Mouse (Mus musculus) forelimb bud, embryonic 11.5 days (tissue): Measurements from ENCODE around the gene Itih1.

Experiments used
- DNase-seq: peaks from one replicate; pipeline ENCODE4 v3.0.0-alpha.2; 2012; ENCODE audit warnings: low read depth, low spot score

Gene Itih1

DNA sequence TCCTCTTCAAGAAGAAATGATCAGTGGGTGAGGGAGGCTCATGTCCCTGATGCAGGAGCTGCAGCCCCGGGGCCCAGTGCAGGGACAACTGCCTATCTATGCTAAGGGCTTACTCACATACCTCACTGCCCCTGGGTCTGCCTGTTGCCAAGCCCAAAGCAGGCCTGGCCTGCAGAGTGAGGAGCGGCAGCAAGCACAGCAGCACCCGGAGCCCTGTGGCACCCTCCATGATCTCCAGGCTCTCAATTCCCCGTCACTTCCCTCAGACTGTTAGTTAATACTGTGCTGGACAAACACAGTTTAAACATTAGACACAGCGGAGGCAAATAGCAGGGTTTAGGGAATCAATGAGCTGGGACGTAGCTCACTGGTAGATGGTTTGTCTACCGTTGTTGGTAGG, at the start of gene Itih1:
Gene Itih1, minus strand, starts transcription at position 252 of the 400 bp plus-strand sequence.
- DNase-seq = no peak

- no peak for DNase-seq
These were observed 33.1 kb upstream of the Itih1 start for GRCm38 (mm10) chr14:30976222-30976621.

DNA sequence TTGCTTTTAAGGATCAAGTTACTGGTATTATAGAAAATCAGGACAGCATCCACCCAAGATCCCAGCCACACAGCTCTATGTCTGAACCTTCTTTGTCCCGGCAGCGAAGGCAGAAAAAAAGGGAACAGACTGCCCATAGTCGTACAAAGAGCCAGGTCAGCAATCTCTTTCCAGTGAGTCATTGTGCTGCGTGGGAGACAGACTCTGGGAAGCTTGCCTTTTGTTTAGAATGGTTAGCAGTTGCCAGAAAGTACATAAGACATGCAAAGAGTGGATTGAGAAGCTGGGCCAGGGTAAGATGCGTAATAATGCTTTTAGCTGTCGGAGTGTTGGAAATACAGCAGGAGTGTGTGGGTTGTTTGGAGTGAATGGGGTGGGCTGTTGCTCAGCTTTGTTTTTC, 31.1 kb upstream of the Itih1 start:
- no peak for DNase-seq

GRCm38 (mm10) chr14:30960366-30960765, 17.3 kb upstream of the Itih1 start:
- DNase-seq = no peak

DNA sequence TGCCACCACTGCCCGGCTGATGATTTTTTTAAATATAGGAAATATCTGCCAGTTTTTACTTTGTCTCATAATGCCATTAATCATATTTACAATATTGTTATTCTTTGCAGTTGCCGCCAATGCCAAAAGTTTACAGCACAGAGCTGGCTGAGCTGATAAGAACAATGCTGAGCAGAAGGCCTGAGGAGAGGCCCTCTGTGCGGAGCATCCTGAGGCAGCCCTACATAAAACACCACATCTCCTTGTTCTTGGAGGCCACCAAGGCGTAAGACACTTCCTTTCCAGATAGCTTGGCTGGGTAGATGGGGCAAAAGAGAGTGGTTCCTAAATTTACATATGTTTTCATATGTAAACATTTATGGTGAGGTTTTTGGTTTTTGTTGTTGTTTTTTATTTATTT, 15.9 kb upstream of the Itih1 start:
- no peak for DNase-seq

DNA sequence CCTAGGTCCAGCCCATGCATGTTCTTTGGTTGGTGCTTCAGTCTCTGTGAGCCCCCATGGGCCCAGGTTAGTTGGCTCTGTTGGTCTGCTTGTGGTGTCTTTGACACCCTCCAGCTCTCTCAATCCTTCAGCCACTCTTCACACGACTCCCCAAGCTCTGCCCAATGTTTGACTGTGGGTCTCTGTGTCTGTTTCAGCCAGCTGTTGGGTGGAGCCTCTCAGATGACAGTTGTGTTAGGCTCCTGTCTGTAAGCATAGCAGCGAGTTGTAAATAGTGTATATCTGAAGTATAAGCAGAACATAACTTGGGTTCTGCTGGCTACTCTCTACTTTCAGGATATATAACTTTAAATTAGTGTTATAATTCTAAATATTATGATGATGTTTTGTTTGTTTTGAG, 15.4 kb upstream of the Itih1 start:
- no peak for DNase-seq

DNA sequence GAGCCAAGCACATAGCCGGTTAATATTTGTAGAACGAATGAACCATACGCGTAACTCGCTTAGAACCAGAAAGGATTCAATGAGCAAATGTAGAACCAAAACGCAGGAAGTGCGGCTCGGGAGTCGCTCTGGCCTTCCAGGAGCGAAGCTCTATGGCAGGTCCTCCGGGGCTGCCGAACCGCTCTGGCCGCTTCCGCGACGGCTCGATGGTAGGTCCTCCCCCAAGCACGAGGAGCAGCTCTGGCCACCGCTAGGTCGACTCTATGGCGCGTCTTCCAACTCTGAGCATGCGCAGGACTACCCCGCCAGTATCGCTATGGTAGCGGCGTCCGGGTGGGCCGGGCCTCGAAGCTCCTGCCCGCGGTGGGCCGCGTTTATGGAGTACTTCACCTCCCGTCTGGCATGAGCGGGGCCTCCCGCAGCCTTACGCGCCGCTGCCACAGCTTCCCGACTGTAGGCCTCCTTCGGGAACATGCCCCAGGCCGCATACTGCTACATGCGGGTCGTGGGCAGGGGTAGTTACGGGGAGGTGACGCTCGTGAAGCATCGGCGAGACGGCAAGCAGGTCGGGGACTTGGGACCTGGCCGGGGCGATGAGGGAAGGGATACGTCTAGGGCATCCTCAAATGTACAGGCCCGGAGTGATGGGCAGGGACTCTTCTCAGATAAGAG, 8.2 kb upstream of the Itih1 start, which contains the start of gene Nek4:
Gene Nek4, plus strand, starts transcription at position 224 of the 672 bp plus-strand sequence.
- peak; percentile 97 for DNase-seq

GRCm38 (mm10) chr14:30949986-30950385, 6.9 kb upstream of the Itih1 start:
- no peak for DNase-seq

- DNase-seq = no peak
These were observed 1.7 kb upstream of the Itih1 start for GRCm38 (mm10) chr14:30944745-30945144.

DNA sequence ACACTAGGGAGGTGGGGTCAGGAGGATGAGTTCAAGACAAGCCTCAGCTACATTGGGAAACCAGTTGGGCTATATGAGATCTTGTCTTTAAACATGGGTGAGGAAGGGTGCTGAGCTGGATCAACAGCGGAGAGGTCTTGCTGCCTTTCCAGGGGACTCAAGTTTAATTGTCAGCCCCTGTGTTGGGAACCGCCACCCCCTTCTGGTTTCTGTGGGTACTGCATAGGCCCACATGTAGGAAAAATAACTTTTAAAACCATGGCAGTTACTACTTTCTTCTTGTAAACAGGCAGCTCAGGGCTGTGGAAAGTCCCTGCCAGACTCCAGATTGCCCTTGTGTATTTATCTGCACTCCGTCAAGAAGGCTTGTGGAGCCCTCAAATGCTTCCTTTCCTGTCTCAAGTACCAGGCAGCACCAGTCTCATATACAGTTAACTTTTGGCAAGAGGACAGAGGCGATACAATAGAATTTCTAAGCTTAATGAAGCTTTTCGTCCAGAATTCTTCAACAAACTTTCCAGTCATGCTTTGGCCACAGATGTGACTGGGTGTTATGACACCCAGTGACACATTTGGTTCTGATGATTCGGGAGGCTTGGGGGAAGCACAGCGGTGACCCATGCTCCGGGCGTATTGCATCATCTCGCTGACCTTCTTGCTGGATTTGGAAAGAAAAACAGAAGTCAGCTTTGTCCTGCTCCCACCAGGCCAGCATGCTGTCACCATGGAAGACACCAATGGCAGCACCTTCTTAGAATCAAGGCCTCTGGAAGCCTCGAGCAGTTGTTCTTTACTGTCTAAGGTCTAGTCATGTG, 978 bp upstream of the Itih1 start:
- DNase-seq = peak; percentile 48

DNA sequence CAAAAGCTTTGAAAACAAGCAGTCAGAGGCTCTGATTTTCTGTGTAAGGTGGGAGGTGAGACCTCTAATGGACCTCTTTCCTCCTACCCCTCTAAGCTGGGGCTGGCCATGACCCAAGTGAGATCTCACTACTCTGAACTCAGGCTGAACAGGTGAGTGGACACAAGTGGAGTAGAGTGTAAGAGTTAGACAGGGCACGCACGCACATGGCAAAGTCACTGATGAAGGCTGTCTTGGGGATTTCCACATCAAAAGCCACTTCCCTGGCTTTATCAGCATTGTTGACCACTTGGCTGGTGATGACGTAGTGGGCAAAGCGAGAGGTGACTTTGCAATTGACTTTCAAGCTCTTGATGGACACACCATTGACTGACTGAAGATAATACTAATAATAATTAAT, 835 bp downstream of the Itih1 start:
- no peak for DNase-seq

DNA sequence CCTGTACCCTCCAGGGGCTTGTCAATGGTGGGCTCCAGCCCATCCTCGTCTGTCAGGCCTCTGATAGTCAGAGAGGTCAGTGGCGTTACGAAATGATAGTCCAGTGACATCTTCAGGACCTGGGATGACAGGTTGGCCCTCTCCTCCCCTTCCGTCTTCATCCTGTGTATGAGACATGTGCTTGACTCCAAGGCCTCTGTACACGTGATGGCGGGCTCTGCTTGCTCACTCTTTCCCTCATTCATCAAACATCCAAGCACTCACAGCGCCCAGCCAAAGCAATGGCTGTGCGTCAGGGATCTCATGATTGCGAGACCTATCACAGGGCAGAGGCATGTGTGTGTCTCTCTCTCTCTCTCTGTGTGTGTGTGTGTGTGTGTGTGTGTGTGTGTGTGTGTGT, 9.7 kb downstream of the Itih1 start:
- DNase-seq = no peak

- DNase-seq = no peak
These were observed 12.7 kb downstream of the Itih1 start for GRCm38 (mm10) chr14:30930386-30930785.

GRCm38 (mm10) chr14:30925492-30925891, 17.6 kb downstream of the Itih1 start:
- DNase-seq = no peak

DNA sequence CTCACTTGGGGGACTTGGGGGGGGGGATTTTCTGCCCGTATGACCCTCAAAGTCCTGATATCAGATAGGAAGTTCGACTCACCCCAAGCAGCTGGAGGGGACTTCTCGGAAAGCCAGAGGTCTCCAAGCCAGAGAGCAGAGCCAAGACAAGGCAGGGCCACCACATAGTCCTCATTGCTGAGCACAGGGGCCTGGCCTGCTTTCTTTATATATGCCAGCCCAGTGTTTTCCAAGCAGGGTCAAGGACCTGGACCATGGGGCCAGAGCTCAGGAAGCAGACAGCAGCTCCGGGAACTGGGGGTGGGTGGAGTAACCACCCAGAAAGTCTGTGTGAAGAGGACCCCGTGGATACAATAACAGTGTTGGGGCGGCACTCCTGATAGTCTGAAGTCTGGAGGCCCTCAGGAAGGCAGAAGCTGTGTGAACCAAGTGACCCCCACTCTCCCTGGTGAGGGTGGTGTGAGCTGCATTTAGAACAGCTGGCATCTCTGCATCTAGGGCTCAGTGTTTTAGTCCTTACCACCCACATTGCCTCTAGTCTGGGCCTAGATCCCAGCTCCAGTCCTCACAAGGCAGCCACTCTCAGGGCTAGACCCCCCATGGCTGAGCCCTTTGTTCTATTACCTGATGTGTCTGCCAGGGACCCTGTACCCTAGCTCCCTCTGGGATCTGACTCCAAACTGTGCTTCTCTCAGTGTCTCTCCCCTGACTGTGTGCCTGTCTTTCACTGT, 19.5 kb downstream of the Itih1 start, which contains the start of gene Itih3:
Gene Itih3, minus strand, starts transcription at position 386 of the 731 bp plus-strand sequence.
- DNase-seq = no peak

DNA sequence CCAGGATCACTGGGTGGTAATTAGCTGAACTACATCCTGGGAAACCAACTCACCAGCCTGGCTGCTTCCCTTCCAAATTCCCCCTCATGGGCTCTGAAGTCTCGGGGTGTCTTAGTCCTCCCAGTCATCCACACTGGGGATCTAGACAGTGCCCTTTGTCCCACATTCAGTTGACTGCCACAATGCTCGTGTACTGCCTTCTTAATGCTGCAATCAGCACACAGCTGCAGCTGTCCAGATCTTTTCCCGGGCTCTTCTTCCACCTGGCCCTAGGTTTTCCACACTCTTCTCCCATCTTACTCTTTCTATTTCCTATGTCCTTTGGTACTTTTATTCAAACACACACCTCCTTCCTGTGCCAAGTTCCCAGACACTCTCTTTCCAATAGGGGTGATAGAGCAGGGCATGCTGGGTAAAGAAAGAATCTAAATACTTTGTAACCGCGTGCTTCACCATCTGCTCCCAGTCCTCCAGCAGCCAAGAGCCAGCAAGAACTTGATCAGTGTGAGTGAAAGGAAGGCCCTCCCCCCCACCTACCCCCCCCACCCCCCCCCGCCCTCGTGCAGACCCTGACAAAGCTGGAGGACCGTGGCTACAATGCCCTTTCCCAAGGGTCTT, 20.9 kb downstream of the Itih1 start:
- no peak for DNase-seq

DNA sequence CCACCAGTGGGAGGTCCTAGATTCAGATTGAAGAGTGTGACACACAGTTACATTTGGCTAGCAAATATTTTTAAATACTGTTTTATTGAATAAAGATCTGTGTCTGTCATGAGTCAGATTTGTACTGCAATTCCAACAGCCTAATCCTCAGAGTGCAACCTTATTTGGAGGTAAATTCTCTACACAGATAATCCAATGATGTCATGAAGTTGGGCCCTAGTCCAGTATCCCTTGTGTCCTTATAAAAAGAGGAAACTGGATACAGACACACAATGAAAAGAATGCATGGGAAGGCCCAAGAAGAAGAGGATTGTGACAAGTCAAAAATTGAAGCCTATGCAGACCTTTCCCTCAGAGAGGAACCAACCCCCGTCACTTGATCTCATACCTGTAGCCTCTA, 26.6 kb downstream of the Itih1 start:
- no peak for DNase-seq

DNA sequence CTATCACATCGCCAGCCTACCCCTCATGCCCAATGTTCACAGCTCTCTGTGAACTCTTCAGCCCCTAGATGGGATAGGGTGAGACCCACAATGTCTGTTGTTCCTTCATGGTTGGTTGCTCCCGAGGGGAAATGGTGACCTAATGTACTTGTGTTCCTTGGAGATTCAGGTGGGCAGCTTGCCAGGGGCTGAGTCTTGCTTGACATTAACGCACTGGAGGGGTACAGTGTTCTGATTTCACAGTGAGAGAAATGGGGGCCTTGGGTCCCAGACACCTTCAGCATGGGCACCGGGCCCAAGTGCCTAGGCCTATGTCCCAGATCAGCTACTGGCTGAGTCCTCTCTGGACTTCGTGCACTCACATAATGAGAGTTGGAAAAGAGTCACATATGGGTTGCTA, 29.7 kb downstream of the Itih1 start:
- no peak for DNase-seq

- DNase-seq = no peak
These were observed 30.4 kb downstream of the Itih1 start for GRCm38 (mm10) chr14:30912641-30913040.

- DNase-seq = no peak
These were observed 31.9 kb downstream of the Itih1 start for GRCm38 (mm10) chr14:30911141-30911540.

DNA sequence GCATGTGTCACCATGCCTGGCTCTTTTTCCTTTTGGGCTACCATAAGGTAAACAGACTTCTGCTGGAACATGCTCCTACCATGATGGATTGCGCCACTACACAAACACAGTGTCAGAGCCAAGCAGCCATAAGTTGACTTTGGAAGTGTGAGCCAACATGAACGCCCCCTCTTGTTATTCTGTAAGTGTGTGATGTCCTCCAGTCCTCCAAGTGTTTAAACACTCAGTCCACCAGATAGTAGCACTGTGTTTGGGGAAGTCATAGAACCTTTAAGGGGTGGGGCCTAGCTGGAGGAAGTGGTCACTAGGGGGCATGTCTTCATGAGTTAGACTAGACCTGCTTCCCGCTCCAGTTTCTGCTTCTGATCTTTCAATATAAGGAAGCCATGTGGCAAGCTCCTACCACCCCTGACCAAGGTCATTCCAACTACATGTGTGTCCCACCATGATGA, 35.2 kb downstream of the Itih1 start:
- DNase-seq = no peak

DNA sequence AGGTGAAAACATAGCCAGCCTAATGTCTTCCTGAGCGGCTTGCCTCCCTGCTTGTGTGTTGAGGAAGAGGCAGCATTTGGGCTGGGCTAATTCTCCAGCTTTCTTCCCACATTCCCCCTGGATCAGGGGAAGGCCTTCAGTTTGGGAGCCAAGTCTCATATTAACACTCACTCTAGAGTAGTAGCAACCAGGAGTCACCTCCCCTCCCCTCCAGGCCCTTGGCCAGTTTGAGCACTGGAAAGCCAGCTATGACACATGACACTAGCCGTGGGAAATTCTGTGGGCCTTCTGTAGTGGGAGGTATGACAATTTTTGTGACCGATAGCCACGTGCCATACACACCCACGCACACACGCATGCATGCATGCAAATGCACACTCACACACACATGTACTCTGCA, 37.1 kb downstream of the Itih1 start:
- no peak for DNase-seq
